Mouse (Mus musculus) kidney, postnatal 14 days (tissue): ENCODE measurements around the gene Fnbp4.
"Not testable (repeated sequence)": the region's sequence is repeated elsewhere in the genome, so short reads cannot be mapped to it uniquely, and the experiment has no call there.

Experiments used
- DNase-seq: peaks from one replicate; pipeline ENCODE4 v3.0.0; 2022; ENCODE audit warnings: mixed read lengths

The Fnbp4 gene

GRCm38 (mm10) chr2:90782901-90783486, 37.8 kb downstream of the Fnbp4 start:
- peak; percentile 28 for DNase-seq

DNA sequence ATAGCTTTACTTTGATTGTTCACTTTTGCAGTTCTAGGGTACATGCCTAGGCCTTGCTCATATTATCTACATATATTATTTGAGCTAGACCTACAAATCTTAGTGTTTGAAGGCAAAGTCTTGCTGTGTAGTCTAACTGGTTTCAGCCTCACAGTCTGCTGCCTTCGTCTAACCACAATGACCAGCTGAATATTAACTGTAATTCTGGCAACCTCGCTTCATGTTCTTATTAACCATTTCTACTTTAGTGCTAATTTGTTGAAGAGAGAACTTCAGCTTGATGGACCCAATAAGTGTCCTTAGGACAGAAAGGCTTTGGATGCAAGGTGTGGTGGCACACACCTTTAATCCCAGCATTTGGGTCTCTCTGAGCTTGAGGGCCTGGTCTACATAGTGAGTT, 43.0 kb downstream of the Fnbp4 start:
- no peak for DNase-seq

- DNase-seq: peak; percentile 19
Measured at GRCm38 (mm10) chr2:90808241-90809126, 63.3 kb downstream of the Fnbp4 start.

DNA sequence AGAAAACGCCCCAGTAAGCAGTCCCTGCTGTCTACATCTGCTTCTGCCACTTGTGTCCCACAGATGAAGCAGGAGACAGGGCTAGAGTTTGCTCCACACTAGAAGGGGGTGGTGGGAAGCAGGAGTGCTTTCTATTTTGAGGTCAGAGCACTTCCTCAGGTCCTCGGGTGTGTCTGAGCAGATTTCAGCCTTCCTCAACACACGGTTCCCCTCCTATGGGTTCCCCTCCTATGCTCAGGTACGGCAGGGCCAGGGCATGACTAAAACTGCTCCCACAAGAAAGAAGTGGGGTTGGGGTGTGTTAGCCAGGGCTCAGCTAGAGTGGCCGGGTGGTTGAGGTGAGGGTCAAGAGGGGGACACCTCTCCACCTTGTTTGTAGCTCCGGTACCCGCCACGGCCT, 65.6 kb downstream of the Fnbp4 start:
- no peak for DNase-seq

DNA sequence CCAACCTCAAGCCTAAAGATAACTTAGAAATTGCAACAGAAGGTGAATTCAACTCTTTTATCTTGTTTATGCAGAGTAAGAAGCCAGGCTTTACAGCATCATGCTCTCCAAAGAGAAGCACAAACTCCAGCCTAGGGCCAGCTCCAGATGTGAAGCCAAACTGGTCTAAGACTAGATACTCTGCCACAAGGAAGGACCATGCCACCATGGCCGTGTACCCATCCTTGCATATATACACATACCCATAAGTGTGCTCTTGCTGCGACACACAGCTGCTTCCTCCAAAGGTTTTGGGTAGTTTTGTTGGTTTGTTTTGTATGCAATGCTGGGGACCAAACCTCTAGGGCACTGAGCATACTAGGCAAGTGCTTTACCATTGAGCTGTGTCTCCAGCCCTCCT, 70.1 kb downstream of the Fnbp4 start:
- DNase-seq: no peak

DNA sequence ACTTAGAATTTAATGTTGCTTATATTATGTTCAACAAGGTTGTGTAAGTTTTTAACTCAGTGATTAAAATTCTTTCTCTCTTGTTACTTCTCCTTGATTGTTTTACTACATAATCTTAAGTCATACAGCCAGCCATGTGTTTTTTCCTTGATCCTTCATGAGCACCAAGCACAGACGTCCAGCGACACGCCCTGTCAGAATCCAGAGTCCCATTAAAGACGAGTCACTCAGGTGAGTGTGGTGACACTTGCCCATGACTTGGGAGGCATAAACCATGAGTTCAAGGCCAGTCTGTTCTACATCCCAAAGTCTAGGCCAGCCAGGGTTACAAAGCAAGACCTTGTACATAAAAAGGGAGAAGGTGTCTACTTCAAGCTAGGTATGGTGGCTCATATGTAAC, 71.0 kb downstream of the Fnbp4 start:
- DNase-seq: no peak

GRCm38 (mm10) chr2:90818710-90819109, 73.5 kb downstream of the Fnbp4 start:
- DNase-seq: no peak

DNA sequence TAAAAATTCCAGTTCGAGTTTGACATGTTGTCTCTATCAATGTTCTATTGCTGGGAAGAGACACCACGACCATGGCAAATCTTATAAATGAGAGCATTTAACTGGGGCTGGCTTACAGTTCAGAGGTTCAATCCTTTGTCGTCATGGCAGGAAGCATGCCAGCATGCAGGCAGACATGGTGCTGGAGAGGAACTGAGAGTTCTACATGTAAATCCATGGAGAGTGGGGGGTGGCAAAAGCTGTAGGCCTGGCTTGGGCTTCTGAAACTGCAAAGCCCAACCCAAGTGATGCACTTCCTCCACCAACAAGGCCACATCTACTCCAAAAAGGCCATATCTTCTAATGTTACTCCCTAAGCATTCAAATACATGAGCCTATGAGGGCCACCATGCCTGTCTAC, 75.7 kb downstream of the Fnbp4 start:
- no peak for DNase-seq

- DNase-seq: no peak
Measured at GRCm38 (mm10) chr2:90822978-90823377, 77.8 kb downstream of the Fnbp4 start.

- DNase-seq: no peak
Measured at GRCm38 (mm10) chr2:90823781-90824180, 78.6 kb downstream of the Fnbp4 start.

GRCm38 (mm10) chr2:90824528-90824927, 79.4 kb downstream of the Fnbp4 start:
- not testable (repeated sequence) for DNase-seq

GRCm38 (mm10) chr2:90825515-90826172, 80.5 kb downstream of the Fnbp4 start:
- no peak for DNase-seq

- no peak for DNase-seq
Measured at GRCm38 (mm10) chr2:90828739-90829138, 83.6 kb downstream of the Fnbp4 start.
